Mouse (Mus musculus): ENCODE data around the gene Olfr16.

Olfr16 gene

GRCm38 (mm10) chr1:172950160-172950559 is at the start of gene Olfr16:
Olfr16 (plus strand) TSS chr1:172950409.
- DNase-seq (ENCODE audit: low spot score in 2 of 2), result no peak

DNA sequence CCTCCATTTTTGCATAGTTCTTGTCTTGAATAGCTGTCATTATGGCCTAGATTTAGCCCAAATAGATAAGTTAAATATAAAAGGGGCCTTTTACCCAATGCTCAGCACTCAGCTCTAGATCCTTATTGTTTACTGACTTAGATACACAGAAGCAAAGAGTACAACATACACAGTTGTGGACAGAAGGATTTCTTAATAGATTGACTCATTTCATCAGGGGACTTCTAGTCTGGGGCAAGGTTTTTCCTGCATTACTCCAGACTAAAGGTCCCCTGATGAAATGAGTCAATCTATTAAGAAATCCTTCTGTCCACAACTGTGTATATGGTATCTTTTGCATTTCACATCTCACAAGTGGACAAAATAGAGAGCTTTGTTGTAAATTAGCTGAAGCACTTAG is 46.9 kb upstream of the Olfr16 start:
- DNase-seq (ENCODE audit: low spot score in 2 of 2), result no peak

DNA sequence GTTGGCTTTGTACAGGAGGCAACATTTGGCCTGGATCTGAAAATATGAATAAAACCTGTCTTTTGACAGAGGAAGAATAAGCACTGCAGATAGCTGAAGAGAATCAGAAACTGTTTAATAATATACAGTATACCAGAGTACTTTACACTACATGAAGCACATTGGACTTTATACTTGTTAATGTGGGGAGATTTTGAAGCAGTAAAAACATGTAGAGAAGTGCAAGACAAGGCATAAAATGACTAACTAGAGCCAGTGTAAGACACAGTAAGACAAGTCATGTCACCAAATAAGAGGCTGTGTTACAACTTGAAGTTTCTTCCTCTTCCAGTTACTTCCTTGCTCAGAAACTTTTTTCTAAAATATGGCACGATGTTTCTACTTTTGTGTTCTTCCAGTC is 33.1 kb upstream of the Olfr16 start:
- DNase-seq (ENCODE audit: low spot score in 2 of 2), result no peak

- peak in 1 of 2 experiments; percentile 12 for DNase-seq (ENCODE audit: low spot score in 2 of 2)
Observed at GRCm38 (mm10) chr1:172918450-172918849, 31.8 kb upstream of the Olfr16 start.

DNA sequence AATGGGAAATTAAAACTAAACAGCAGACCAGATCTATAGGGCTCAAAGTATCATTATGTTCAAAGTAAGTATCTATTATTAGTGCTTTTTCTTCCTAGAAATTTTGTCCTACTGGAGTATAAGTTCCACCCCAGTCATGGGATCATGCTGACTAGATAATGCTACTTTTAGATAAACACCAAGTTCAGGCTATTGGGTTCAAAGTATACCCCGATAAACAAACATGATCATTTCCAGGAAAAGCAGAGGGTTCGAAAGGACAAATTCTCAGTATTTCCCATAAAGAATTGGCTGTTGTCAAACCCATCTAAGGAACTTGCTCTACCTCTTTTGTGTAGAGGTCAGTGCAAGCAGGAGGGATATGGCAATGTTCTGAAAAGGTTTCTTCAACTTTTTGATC is 18.0 kb upstream of the Olfr16 start:
- DNase-seq (ENCODE audit: low spot score in 2 of 2), result no peak

DNA sequence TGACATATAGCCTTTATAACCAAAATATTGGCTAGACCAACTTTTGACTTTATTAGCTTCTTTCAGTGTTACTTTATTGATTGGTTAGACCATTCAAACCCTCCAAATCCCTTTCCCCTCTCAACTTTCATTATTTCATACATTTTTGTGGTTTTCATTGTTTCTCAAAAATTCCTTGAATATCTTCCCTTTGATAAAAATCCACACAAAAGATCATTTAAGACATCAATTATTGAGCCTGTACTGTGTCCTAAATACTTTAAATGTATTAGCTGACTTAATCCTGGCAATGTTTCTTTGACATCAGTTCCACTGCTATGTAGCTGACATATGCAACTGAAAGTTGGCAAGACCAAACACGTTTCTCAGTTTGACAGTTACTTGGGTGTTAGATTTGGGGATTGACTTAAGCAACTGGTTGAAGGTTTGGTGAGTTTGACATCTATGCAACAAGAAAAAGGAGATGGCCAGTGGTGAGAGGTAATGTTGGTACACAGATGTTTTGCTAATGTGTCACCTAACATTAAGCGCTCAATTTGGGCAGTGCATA is 1.0 kb downstream of the Olfr16 start:
- no peak for DNase-seq (ENCODE audit: low spot score in 2 of 2)

- DNase-seq (ENCODE audit: low spot score in 2 of 2), result no peak
Observed at GRCm38 (mm10) chr1:172955376-172955775, 5.2 kb downstream of the Olfr16 start.

GRCm38 (mm10) chr1:172960452-172960851 is 10.2 kb downstream of the Olfr16 start:
- peak; percentile 19 to 47 for DNase-seq (ENCODE audit: low spot score in 2 of 2)

- no peak for DNase-seq (ENCODE audit: low spot score in 2 of 2)
Observed at GRCm38 (mm10) chr1:172989794-172990634, 39.8 kb downstream of the Olfr16 start.

- no peak for DNase-seq (ENCODE audit: low spot score in 2 of 2)
Observed at GRCm38 (mm10) chr1:172990635-172991009, 40.4 kb downstream of the Olfr16 start.

Measured in left cerebral cortex, adult 9 months (tissue).